Mouse (Mus musculus) layer of hippocampus, postnatal 10 days (tissue): Measurements from ENCODE around the gene Nabp1. TPM values are rescaled to one million over a fixed set of nuclear protein-coding genes. Genes with fewer than 3 reads are reported as not detected.
"Not testable (repeated sequence)": the region's sequence is repeated elsewhere in the genome, so short reads cannot be mapped to it uniquely, and the experiment has no call there.

ENCODE experiments used
- DNase-seq, 2 experiments: peaks; one replicate each; pipeline ENCODE4 v3.0.0; 2021; ENCODE audit warnings: low spot score in 2 of 2
- total RNA-seq, 2 experiments: library from RNA; stranded (reverse); gene quantifications; 2 replicates each; pipeline ENCODE4 v1.2.3; 2021

Nabp1 gene
- total RNA-seq, 2 experiments from 2014 or later: 16.9 to 21.4 TPM

- DNase-seq: no peak
Observed at GRCm38 (mm10) chr1:51493592-51494307, 15.5 kb upstream of the Nabp1 start.

DNA sequence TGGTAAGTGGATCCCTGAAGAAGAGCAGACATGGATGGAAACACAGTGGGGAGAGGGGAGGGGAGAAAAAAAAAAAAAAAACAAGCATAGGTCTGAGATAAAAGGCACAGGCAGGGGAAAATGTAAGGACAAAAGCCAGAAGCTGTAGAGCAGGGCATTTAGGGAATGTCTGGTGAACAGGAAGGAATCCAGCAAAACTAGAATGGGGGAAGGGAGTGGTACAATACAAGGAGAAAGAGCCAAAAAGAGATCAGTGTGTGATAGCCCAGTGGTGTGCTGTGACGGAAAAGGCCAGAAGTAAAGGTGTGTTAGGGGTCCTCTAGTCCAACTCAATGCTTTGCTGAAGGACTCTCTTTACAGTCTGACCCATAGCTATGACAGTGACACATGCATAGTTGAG is 8.1 kb upstream of the Nabp1 start:
- DNase-seq: no peak

DNA sequence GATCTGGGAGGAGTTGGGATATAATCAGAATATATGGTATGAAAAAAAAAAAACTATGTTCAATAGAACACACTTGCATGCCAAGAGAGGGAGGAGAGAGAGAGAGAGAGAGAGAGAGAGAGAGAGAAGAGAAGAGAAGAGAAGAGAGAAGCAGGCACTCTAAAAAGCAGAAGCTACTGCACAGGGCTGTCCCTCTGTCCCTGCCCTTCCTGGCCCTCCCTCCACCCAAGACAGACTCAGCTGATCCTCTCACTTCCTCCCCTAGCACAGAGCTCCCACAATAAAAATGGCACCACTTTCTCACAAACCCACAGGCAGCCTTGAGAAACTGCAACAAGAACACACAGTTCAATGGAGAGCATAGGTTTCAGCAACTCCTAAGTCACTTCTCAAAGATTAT is 2.2 kb upstream of the Nabp1 start:
- DNase-seq: no peak

DNA sequence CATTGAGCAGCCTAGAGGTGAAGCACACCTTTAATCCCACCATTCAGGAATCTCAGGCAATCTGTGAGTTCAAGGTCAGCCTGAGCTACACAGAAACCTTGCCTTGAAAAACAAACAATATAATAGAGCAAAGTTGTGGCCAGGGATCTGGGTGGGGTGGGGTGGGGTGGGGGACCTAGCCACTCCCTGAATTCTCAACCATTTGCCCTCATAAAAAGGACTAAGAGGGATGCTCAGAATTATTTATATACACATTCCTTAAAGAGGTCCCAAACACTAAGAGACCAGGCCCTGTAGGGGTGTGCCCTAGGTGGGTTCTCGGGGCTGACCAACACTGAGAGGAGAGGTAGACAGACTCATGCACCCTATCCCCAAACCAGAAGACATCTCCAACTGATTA is 1.5 kb upstream of the Nabp1 start:
- no peak for DNase-seq

GRCm38 (mm10) chr1:51479027-51479329 is 753 bp upstream of the Nabp1 start:
- no peak for DNase-seq

GRCm38 (mm10) chr1:51477656-51478081 is 556 bp downstream of the Nabp1 start:
- DNase-seq: no peak

- DNase-seq: no peak
Observed at GRCm38 (mm10) chr1:51476405-51476804, 1.8 kb downstream of the Nabp1 start.

DNA sequence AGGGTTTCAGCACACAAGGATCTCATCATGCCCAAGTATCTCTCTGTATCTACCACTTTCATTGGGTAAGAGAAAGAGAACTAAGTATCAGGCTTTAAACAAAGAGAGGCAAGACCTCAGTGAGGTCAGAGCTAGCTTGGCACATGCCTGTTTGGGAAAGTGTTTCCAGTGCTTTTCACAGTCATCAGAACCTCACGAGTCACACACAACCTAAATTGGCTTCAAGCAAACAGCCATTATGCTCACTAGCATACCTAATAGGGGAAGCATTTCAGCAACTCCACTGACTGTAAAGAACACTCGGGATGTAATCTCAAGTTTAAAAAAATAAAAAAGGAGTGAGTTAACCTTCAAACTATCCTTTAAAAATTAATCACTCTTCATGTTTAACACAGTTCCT is 10.1 kb downstream of the Nabp1 start:
- no peak for DNase-seq

- no peak for DNase-seq
Observed at GRCm38 (mm10) chr1:51467181-51467580, 11.0 kb downstream of the Nabp1 start.

DNA sequence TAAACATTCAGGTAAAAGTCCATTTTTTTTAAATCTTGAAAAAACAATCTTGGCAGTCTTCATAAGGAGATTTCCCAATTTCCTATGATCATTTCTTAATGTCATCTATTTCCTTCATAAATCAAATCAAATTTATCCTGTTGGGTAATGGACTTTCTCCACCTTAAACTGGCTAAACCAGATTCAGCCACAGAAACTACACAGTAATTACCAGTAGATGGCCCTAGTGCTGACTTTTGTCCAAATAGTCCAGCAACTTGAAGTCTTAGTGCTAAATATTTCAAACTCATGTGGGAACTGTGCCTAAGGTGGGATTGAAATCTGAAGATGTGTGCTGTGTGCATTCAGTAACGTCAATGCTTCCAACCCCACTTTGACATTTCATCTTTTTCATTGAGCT is 11.8 kb downstream of the Nabp1 start:
- DNase-seq: no peak

GRCm38 (mm10) chr1:51465285-51465684 is 12.9 kb downstream of the Nabp1 start:
- no peak for DNase-seq

DNA sequence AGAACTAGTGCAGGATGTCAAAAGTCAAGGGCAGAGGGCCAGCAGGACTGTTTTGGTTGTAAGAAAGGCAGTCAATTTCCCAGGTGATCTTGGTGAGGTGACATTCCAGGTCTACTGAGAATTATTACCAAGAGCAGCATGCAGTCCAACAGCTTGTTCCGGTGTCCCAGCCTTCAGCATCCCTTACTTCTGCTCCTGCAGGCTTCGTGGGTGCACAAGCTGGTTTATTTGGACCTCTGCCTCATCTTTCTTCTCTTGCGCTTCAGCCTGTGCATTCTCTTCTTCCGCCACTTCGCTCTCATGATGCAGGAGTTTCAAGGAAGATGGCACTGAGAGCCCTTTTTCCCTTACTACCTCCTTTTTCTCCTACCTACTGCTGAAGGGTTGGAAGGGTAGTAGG is 15.2 kb downstream of the Nabp1 start:
- no peak for DNase-seq

DNA sequence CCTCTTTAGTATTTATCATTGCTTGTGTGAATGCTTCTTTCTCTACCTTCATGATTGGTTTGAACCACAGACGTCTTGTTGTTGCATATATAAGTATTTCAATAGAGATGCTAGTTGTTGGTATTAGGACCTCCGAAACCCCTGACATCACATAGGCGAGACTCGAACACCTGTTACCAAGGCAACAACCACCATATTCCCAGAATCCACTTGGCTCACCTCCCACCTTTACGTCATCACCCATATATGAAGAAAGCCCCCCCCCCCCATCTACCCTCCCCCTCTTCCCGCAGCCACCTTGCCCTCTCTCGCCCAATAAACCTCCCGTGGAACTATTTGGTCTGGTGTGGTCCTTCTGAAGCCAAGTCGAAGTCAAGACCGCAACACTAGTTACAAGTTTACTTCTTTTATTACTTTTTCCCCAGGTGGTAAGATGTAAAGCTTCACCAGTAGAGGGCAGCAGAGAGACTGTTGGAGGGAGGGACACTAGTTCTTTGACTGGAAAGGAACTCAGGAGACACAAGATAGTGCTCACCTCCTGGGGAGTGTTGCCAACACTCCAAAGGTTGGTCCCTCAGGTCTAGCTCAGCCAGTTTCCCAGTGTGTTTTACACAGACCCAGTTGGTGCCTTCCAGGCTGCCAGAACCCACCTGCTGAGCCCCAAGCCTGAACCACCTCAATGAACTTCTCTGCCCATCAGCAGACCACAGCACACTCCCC is 19.3 kb downstream of the Nabp1 start:
- no peak for DNase-seq

GRCm38 (mm10) chr1:51458089-51458488 is 20.1 kb downstream of the Nabp1 start:
- DNase-seq: no peak

GRCm38 (mm10) chr1:51457249-51457648 is 21.0 kb downstream of the Nabp1 start:
- no peak for DNase-seq

DNA sequence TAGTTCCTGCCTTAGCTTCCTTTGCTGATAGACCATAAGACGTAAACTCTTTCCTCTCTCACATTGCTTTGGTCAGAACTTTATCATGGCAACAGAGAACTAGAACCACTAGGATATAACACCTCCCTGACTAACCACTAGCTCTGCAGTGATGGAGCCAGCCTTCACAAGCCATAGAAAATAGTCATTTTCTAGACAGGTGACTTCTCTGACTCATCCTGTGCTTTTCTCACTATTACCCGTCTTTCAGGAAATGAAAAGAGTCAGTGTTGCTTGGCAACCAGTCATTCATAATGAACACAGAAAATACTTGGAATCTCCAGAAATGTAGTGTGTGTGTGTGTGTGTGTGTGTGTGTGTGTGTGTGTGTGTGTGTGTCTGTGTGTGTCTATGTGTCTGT is 29.4 kb downstream of the Nabp1 start:
- no peak for DNase-seq

GRCm38 (mm10) chr1:51445854-51446460 is 32.3 kb downstream of the Nabp1 start:
- peak; percentile 28 to 38 for DNase-seq

DNA sequence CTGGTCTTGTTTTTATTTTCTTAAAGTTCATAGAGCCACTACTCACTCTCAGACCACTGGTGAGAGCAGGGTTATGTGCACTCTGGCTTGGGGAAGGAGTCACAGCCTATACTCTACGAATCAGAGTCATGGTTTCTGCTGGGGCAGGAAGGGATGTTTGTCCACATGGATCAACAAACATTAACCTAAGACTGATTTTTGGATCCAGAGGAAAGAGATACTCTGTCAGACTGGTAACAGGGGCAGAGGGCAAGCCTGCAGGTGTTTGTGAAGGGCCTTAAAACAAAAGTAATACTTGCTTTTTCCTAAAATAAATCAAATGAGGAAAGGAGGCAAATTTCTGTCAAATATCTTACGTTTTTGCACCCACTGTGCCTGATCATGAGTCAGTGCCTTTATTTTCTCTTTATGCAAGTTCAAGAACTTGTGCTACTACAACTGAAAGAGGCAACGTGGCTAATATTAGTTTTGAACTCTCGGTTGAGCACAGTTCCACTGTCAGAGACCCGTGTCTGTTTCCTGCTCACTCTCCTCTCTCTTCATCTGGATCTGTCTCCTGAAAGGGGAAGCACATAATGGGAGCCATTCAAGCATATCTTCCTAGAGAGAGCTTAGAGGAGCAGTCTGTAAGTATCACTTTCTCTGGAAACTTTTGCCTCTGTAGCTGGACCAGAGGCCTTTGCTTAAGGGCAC is 32.9 kb downstream of the Nabp1 start:
- DNase-seq: no peak

DNA sequence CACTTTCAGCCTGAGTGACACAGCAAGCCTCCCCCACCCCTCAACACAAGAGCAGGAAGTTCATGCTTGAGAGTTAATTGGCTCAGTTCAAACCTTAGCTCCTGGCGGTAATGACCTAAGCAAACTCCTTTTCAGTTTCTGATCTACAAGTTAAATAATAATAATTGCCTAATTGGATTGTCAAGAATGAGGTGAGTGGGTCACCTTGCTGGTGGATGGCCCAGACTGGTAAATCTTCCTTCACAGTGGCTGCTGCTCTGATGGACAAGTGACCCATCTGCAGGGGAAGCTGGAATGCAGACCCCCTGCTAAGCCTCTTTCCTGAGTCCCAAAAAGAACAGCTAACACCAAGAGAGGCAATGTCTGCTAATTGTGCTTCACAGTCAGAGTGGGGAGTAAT is 48.5 kb downstream of the Nabp1 start:
- no peak for DNase-seq

DNA sequence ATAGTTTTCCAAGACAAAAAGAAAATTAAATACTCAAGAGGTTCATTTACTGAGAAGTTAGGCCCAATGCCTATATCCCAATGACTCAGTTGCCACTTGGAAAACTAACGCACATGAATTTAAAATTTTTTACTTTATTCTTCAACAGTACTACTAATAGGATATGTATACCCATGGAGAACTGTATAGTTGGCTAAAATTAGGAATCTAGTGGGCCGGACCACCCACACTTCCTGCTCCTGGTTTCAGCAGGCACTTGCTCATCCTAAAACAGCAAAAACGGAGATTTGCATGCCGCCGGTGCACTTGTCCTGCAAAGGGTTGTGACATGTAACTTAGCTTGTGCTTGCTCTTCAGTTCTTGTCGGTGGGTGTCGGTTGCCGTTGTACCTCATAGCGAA is 51.9 kb downstream of the Nabp1 start:
- no peak for DNase-seq

GRCm38 (mm10) chr1:51421029-51421428 is 57.2 kb downstream of the Nabp1 start:
- not testable (repeated sequence) for DNase-seq

DNA sequence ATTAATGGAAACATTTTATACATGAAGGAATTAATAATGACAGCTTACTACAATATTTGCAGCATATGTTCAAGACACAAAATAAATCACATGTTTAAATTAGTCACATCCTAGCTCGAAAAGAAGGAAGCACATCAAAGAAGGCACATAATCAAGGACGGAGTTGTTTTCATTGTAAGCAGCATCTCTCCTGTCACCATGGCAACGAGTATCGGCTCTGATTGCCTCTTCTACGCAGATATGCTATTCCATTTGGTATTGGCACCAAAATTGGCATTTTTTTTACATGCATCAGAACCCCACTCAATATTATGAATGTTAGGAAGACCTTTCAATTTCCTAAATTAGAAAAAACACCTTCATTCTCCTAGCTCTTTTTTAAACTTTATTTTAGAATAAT is 59.5 kb downstream of the Nabp1 start:
- DNase-seq: no peak
